Mouse (Mus musculus) stomach, adult 2 months (tissue): ENCODE measurements around the gene Magel2. TPM values are rescaled to one million over a fixed set of nuclear protein-coding genes. Genes with fewer than 3 reads are reported as not detected.

ENCODE experiments used
- polyA plus RNA-seq: library from polyadenylated mRNA; depleted of rRNA; stranded (reverse); fragments of >200 nt; gene quantifications from 2 replicates; pipeline ENCODE4 v1.2.3, GENCODE M21; 2012; rRNA removed

Magel2 gene
- polyA plus RNA-seq = not detected in 2 replicates

GRCm38 (mm10) chr7:62376510-62377304, at the start of gene Magel2:
Gene Magel2, plus strand, starts transcription at chr7:62377010.

DNA sequence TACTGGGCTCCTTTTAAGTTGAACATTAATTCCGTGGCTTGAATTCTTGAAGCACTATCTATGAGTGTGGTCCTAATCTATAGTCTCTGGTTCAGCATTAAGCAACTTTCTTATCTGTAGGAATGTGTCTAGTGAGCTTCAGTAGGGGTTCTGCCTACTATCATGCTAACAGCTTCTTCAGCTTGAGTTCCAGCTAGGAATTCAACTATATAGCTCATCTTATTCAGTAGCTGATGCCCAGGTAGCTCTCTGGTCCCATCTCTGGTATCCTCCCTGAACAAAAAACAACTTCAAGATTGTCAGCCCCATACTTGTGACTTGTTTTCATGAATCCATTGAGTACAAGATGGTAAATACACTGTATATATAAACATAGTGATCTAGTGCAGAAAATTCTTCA, 30.5 kb upstream of the Magel2 start, which contains the start of gene Ndn:
Ndn (plus strand) TSS at position 301 of the 400 bp plus-strand sequence.

GRCm38 (mm10) chr7:62419493-62420360, 42.9 kb downstream of the Magel2 start, which contains the start of gene Mkrn3:
Gene Mkrn3, minus strand, starts transcription at chr7:62420139.

Other genes starting within 250 kb of the Magel2 start
- gene Ndn, start 30.4 kb upstream of the Magel2 start, polyA plus RNA-seq = 2.6 and 4.0 TPM in 2 replicates
- 0.38 and 0.45 TPM in 2 replicates for gene Mkrn3, start 43.1 kb downstream of the Magel2 start, polyA plus RNA-seq
- 0.29 and 0.40 TPM in 2 replicates for gene Peg12, start 87.5 kb downstream of the Magel2 start, polyA plus RNA-seq